Mouse (Mus musculus) ES-E14 (cell line): ENCODE data around the gene Plxdc1. TPM values are rescaled to one million over a fixed set of nuclear protein-coding genes. Genes with fewer than 3 reads are reported as not detected.
A peak's percentile ranks its signal among the peaks of the same experiment; 100 is the strongest.

ENCODE experiments used
- DNase-seq: peaks from one replicate; pipeline ENCODE4 v3.0.0-alpha.2; 2013; ENCODE audit warnings: low read depth, low spot score
- H3K27ac ChIP-seq: 2 replicates; pipeline ENCODE4 v1.5.1; 2012; ENCODE audit warnings: low read depth, mild to moderate bottlenecking, low read length, moderate library complexity, mixed read lengths; ENCODE audit not compliant: poor library complexity, insufficient read depth, severe bottlenecking
- H3K36me3 ChIP-seq: 2 replicates; pipeline ENCODE4 v1.6.1; 2012; ENCODE audit warnings: mild to moderate bottlenecking, low read length, moderate library complexity, mixed read lengths; ENCODE audit not compliant: control insufficient read depth, poor library complexity, insufficient read depth, severe bottlenecking
- H3K4me1 ChIP-seq, 2 experiments: fragments of 150-350 bp in 1 of 2; sonication (generic) in 1 of 2; 2 replicates each; pipeline ENCODE4 v1.6.1; 2012; ENCODE audit warnings: low read length in 2 of 2, mild to moderate bottlenecking in 1 of 2, mixed read lengths in 1 of 2; ENCODE audit not compliant: control insufficient read depth in 2 of 2, insufficient read depth in 2 of 2, poor library complexity in 1 of 2
- H3K4me3 ChIP-seq, 2 experiments: fragments of 150-350 bp in 1 of 2; sonication (generic) in 1 of 2; 2 replicates each; pipeline ENCODE4 v1.5.1; 2012; ENCODE audit warnings: low read length in 2 of 2, low read depth in 1 of 2, mild to moderate bottlenecking in 1 of 2, mixed read lengths in 1 of 2; ENCODE audit not compliant: insufficient read depth in 1 of 2, poor library complexity in 1 of 2, severe bottlenecking in 1 of 2
- H3K9ac ChIP-seq: 2 replicates; pipeline ENCODE4 v1.6.1; 2012; ENCODE audit warnings: low read depth, mild to moderate bottlenecking, low read length, mixed read lengths; ENCODE audit not compliant: poor library complexity, insufficient read depth, severe bottlenecking
- H3K9me3 ChIP-seq: fragments of 150-350 bp; sonication (generic); 2 replicates; pipeline ENCODE4 v1.6.1; 2012; ENCODE audit warnings: low read depth, mild to moderate bottlenecking, low read length; ENCODE audit not compliant: control insufficient read depth, insufficient read depth
- CHD2 ChIP-seq: IDR thresholded peaks from 2 replicates; pipeline ENCODE4 v1.6.1; 2014; ENCODE audit warnings: mild to moderate bottlenecking, low read depth, low read length, inconsistent platforms
- HCFC1 ChIP-seq: IDR thresholded peaks from 2 replicates; pipeline ENCODE4 v1.6.1; 2012; ENCODE audit warnings: low read length, inconsistent platforms, borderline replicate concordance; ENCODE audit not compliant: insufficient read depth
- MAFK ChIP-seq: IDR thresholded peaks from 2 replicates; pipeline ENCODE4 v1.6.1; 2014; ENCODE audit warnings: mild to moderate bottlenecking, low read depth, low read length, inconsistent platforms; ENCODE audit not compliant: insufficient read depth
- ZC3H11A ChIP-seq: IDR thresholded peaks from 2 replicates; pipeline ENCODE4 v1.6.1; 2012; ENCODE audit warnings: low read depth, mild to moderate bottlenecking, inconsistent platforms, low read length, borderline replicate concordance
- ZNF384 ChIP-seq: IDR thresholded peaks from 2 replicates; pipeline ENCODE4 v1.6.1; 2012; ENCODE audit warnings: low read depth, low read length, inconsistent platforms
- in situ Hi-C, 2 experiments: fragments of 600-800 bp; cut with MboI; formaldehyde crosslinking; loops; one replicate each; pipeline ENCODE4 v1.15.1; 2025; ENCODE audit warnings: low sequenced_read_pairs in 2 of 2, inconsistent platforms in 1 of 2; ENCODE audit not compliant: unreplicated experiment in 2 of 2
- total RNA-seq: library from RNA; depleted of rRNA; stranded (reverse); fragments of 300-350 nt; gene quantifications from 2 replicates; pipeline ENCODE4 v1.2.3, GENCODE M21; 2012

Plxdc1 gene
- total RNA-seq, 1 experiment: 2.5 TPM

GRCm38 (mm10) chr11:98031443-98031770 lies 45.2 kb upstream of the Plxdc1 start:
- in situ Hi-C loops: no loop called here
- Histone ChIP-seq H3K4me1 (peaks cover 3 to 10% of the 10 kb centered on the region in 2 experiments; a peak in 3 of 4 replicates), H3K9ac (no peak overlapping the region), H3K4me3 (no peak overlapping the region), H3K9me3 (no peaks in the 10 kb centered on the region), H3K36me3 (peaks cover 33% of the 10 kb centered on the region), H3K27ac (no peak overlapping the region)
- TF ChIP-seq ZNF384 (0 out of 2 replicates have a peak, but pooled peaks have one; percentile 11), HCFC1 (no peak), ZC3H11A (0 out of 2 replicates have a peak, but pooled peaks have one; percentile 27), CHD2 (no peak), MAFK (no peak)
- no peak for DNase-seq

- H3K4me1 ChIP-seq: peaks cover 0 to 8% of the 10 kb centered on the region in 2 experiments; a peak in 2 of 4 replicates
- no peak overlapping the region for H3K9ac ChIP-seq
- peaks cover 33% of the 10 kb centered on the region for H3K36me3 ChIP-seq
These were observed 44.6 kb upstream of the Plxdc1 start for GRCm38 (mm10) chr11:98030701-98031442.

GRCm38 (mm10) chr11:98027785-98028184 lies 41.5 kb upstream of the Plxdc1 start:
- Histone ChIP-seq H3K9ac (peak overlapping the region; percentile 100), H3K4me3 (peak overlapping the region; percentile 70 to 94), H3K4me1 (peaks cover 0 to 8% of the 10 kb centered on the region in 2 experiments; a peak in 2 of 4 replicates), H3K9me3 (no peaks in the 10 kb centered on the region), H3K27ac (no peak overlapping the region; the same call in 1 of the 2 replicates), H3K36me3 (peaks cover 33% of the 10 kb centered on the region)
- TF ChIP-seq ZC3H11A (no peak), HCFC1 (no peak), MAFK (no peak), CHD2 (no peak), ZNF384 (no peak)
- DNase-seq: no peak
- in situ Hi-C loops: no loop called here

More at GRCm38 (mm10) chr11:98030701-98031442, 44.6 kb upstream of the Plxdc1 start:
- in situ Hi-C loops: no loop called here
- peak; percentile 7; the same call in 1 of the 2 replicates for TF ChIP-seq CHD2
- no peak for TF ChIP-seq ZNF384
- H3K9me3 ChIP-seq: no peaks in the 10 kb centered on the region
- peak overlapping the region; percentile 14; the same call in 1 of the 2 replicates for H3K27ac ChIP-seq
- no peak for DNase-seq
- H3K4me3 ChIP-seq: no peak overlapping the region

GRCm38 (mm10) chr11:98027297-98027688 lies 41.0 kb upstream of the Plxdc1 start:
- TF ChIP-seq HCFC1: no peak
- no peak for TF ChIP-seq ZC3H11A
- no peak for TF ChIP-seq ZNF384
- TF ChIP-seq CHD2: no peak
- TF ChIP-seq MAFK: no peak
- in situ Hi-C loops: no loop called here
- Histone ChIP-seq H3K4me1 (peaks cover 0 to 8% of the 10 kb centered on the region in 2 experiments; a peak in 2 of 4 replicates), H3K9me3 (no peaks in the 10 kb centered on the region), H3K9ac (peak overlapping the region; percentile 100), H3K27ac (peak overlapping the region; percentile 87), H3K36me3 (peaks cover 33% of the 10 kb centered on the region), H3K4me3 (peak overlapping the region; percentile 70 to 94)
- DNase-seq: no peak
